ENCODE assay signal across 14 mouse cellular contexts in genomic region chr2:164150086-164150760, GRCm38 (mm10). TPM values are rescaled to one million over a fixed set of nuclear protein-coding genes. Genes with fewer than 3 reads are reported as not detected.
DNase-seq lines count a peak whose midpoint lies in the region; ATAC-seq lines count a peak whose summit lies in the region.
"Had no signal": no experiment of that assay in that cellular context is flagged by ENCODE, and none has a peak within 500 bp of the region (broad histone marks: within the 10 kb centered on the region; RNA-seq: fewer than 3 reads in every experiment).

No protein-coding gene starts in this region.

- intact Hi-C loops in heart, postnatal 36 days (cut with DNase I): no loop called here

- H3K4me1 ChIP-seq in heart, embryonic 11.5 days (ENCODE audit: control insufficient read depth, insufficient read depth, low read length): peaks cover 16% of the 10 kb centered on the region
- H3K4me1 ChIP-seq in lung, embryonic 16.5 days (replicated peaks; ENCODE audit: control insufficient read depth, insufficient read depth, low read length): no peaks in the 10 kb centered on the region

- DNase-seq in heart, postnatal 36 days: no peak
- DNase-seq in lung, postnatal 36 days: no peak
- peak; percentile 70 for DNase-seq in forelimb bud, embryonic 11.5 days (ENCODE audit: low read depth, low spot score)
- DNase-seq in skeletal muscle tissue, adult 2 months (ENCODE audit: low read depth, low spot score): peak; percentile 21
- DNase-seq in ovary, postnatal 14 days (ENCODE audit: low spot score): no peak
- DNase-seq in urinary bladder, postnatal 25 days (ENCODE audit: low spot score): no peak
- DNase-seq: B cell, adult 2 months; gastrocnemius, postnatal 10 days; kidney, postnatal 10 days; liver had no signal

- H3K9me3 ChIP-seq in heart, embryonic 11.5 days (replicated peaks; ENCODE audit: control insufficient read depth, low read length): no peaks in the 10 kb centered on the region
- H3K9me3 ChIP-seq in lung, embryonic 16.5 days (ENCODE audit: control insufficient read depth, low read length): no peaks in the 10 kb centered on the region

- no peaks in the 10 kb centered on the region for H3K36me3 ChIP-seq in heart, embryonic 11.5 days (ENCODE audit: control insufficient read depth, insufficient read depth, low read length)
- H3K36me3 ChIP-seq in lung, embryonic 16.5 days (ENCODE audit: control insufficient read depth, insufficient read depth, low read length): peaks cover 10% of the 10 kb centered on the region; the same call in 1 of the 2 replicates

- no peak overlapping the region; the same call in 1 of the 2 replicates for H3K9ac ChIP-seq in heart, embryonic 11.5 days (ENCODE audit: low read depth, low read length)
- no peak overlapping the region for H3K9ac ChIP-seq in lung, embryonic 16.5 days (ENCODE audit: low read length)

- H3K4me2 ChIP-seq in heart, embryonic 11.5 days: no peak overlapping the region
- H3K4me2 ChIP-seq in lung, embryonic 16.5 days (ENCODE audit: low read depth, low read length): no peak overlapping the region

- H3K4me3 ChIP-seq in heart, embryonic 11.5 days (ENCODE audit: low read depth, low read length): no peak overlapping the region
- H3K4me3 ChIP-seq in lung, embryonic 16.5 days (ENCODE audit: low read length): no peak overlapping the region

- no peak for ATAC-seq in heart, embryonic 11.5 days (replicated peaks; ENCODE audit: insufficient number of reproducible peaks, low FRiP score, low TSS enrichment)
- ATAC-seq in lung, embryonic 16.5 days (ENCODE audit: low read depth): peak; percentile 26; the same call in 1 of the 2 replicates

- no peaks in the 10 kb centered on the region for H3K27me3 ChIP-seq in heart, embryonic 11.5 days (ENCODE audit: control insufficient read depth, insufficient read depth, low read length)
- H3K27me3 ChIP-seq in lung, embryonic 16.5 days (ENCODE audit: control insufficient read depth, insufficient read depth, low read depth, low read length): no peaks in the 10 kb centered on the region

- 37% methylated on average over 14 of the region's 14 CpGs for WGBS in heart, embryonic 11.5 days (ENCODE audit: insufficient replicate concordance)
- 44% methylated on average over 14 of the region's 14 CpGs for WGBS in lung, embryonic 16.5 days

- peak overlapping the region; percentile 51; the same call in 1 of the 2 replicates for H3K27ac ChIP-seq in heart, embryonic 11.5 days (ENCODE audit: low read depth, low read length)
- H3K27ac ChIP-seq in lung, embryonic 16.5 days (ENCODE audit: low read length): no peak overlapping the region

RNA-seq across cellular contexts. Expression of gene Kcns1, which starts 20.7 kb away (rescaled TPM):
- polyA plus RNA-seq in heart, embryonic 11.5 days (2014; fragmentation: Nextera tagmentation; extraction: Ambion mirVana): 0.13 TPM in 1 of 2 replicates, not detected in the other
- total RNA-seq in heart, postnatal 36 days (2021): not detected
- not detected in 2 replicates for polyA plus RNA-seq in lung, embryonic 16.5 days (2015; fragmentation: Nextera tagmentation; extraction: Ambion mirVana)

RNA-seq across cellular contexts. Expression of gene Wfdc5, which starts 32.3 kb away (rescaled TPM):
- polyA plus RNA-seq in heart, embryonic 11.5 days (2014; fragmentation: Nextera tagmentation; extraction: Ambion mirVana): not detected in 2 replicates
- not detected for total RNA-seq in heart, postnatal 36 days (2021)
- polyA plus RNA-seq in lung, embryonic 16.5 days (2015; fragmentation: Nextera tagmentation; extraction: Ambion mirVana): 0.16 TPM in 1 of 2 replicates, not detected in the other
- total RNA-seq: megakaryocyte progenitor cell, adult 5-6 weeks had no signal
- polyA plus RNA-seq: cortical plate, adult 2 months had no signal

RNA-seq across cellular contexts. Expression of gene Wfdc12, which starts 40.2 kb away (rescaled TPM):
- polyA plus RNA-seq in heart, embryonic 11.5 days (2014; fragmentation: Nextera tagmentation; extraction: Ambion mirVana): not detected in 2 replicates
- not detected for total RNA-seq in heart, postnatal 36 days (2021)
- 0.34 TPM in 1 of 2 replicates, not detected in the other for polyA plus RNA-seq in lung, embryonic 16.5 days (2015; fragmentation: Nextera tagmentation; extraction: Ambion mirVana)
- total RNA-seq: gastrocnemius, postnatal 10 days; megakaryocyte progenitor cell, adult 5-6 weeks had no signal

RNA-seq across cellular contexts. Expression of gene Wfdc15a, which starts 49.7 kb away (rescaled TPM):
- not detected in 2 replicates for polyA plus RNA-seq in heart, embryonic 11.5 days (2014; fragmentation: Nextera tagmentation; extraction: Ambion mirVana)
- not detected for total RNA-seq in heart, postnatal 36 days (2021)
- polyA plus RNA-seq in lung, embryonic 16.5 days (2015; fragmentation: Nextera tagmentation; extraction: Ambion mirVana): not detected in 2 replicates
- total RNA-seq: gastrocnemius, postnatal 10 days; megakaryocyte progenitor cell, adult 5-6 weeks had no signal

Comparison
In these comparisons a context has a peak if more than half of its experiments do, and no peak if none do; other contexts are left out.
1. DNase-seq: peak in forelimb bud, embryonic 11.5 days (single experiment) and skeletal muscle tissue, adult 2 months (single experiment); none in heart, postnatal 36 days (0 of 2), lung, postnatal 36 days (single experiment), ovary, postnatal 14 days (single experiment) and urinary bladder, postnatal 25 days (single experiment).